Mouse (Mus musculus) liver, adult 2 months (tissue): ENCODE results near the gene Lag3.

ENCODE experiments used
- CTCF ChIP-seq: fragments of 200-500 bp; IDR thresholded peaks from 2 replicates; pipeline ENCODE4 v1.5.1; 2011; ENCODE audit warnings: low read depth, low read length, control low read depth
- POLR2A ChIP-seq: fragments of 200-500 bp; IDR thresholded peaks from 2 replicates; pipeline ENCODE4 v1.6.1; 2011; ENCODE audit warnings: low read length, control low read depth; ENCODE audit not compliant: insufficient read depth; ENCODE audit errors: extremely low read depth

DNA sequence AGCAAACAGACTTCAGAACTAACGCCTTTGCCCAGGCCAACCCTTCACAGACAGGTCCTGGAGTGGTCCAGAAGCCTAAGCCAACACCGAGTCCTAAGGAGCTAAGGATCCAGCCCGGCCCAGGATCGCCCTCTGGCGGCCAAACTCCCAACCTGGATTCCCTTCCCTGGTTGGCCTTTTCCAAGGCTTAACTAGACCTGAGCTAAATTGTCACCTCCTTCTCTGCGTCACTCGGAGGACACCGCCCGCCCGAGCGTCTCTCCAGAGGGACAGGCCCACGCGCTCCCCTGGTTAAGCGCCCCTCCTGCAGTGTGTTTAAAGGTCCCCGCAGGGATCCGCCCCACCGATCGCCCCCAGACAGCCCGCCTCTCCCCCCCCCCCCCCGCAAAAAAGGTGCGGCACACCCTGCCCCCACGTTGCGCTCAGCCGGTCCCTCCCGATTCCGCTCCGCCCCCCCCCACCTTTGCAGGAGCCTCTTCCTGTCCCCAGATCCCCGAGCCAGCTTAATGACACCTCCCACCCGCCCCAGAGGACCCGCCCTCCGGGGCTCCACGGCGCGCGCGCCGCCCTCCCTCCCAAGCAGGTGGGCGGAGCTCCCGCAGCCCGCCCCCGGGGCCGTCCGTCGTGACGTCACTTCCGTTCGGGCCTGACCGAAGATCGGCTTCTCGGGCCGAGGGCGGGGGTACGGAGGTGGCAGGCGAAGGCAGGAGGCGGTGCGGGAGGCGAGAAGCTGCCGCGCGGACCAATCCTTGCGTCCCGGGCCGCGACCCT is 19.4 kb upstream of the Lag3 start, which contains the start of gene Mlf2:
- TF ChIP-seq POLR2A (peak; percentile 92), CTCF (peak; percentile 98)
